Mouse (Mus musculus) lung, adult 2 months (tissue): ENCODE data around the gene Cmc1. TPM values are rescaled to one million over a fixed set of nuclear protein-coding genes. Genes with fewer than 3 reads are reported as not detected.

Experiments used
- DNase-seq: peaks from one replicate; pipeline ENCODE4 v3.0.0; 2022
- H3K4me1 ChIP-seq: fragments of 200-500 bp; 2 replicates; pipeline ENCODE4 v1.6.1; 2011; ENCODE audit warnings: low read length; ENCODE audit not compliant: control insufficient read depth, insufficient read depth
- H3K4me3 ChIP-seq: fragments of 200-500 bp; replicated peaks from 2 replicates; pipeline ENCODE3; 2011; ENCODE audit warnings: low read depth, mild to moderate bottlenecking, control low read depth, low read length; ENCODE audit errors: extremely low read depth
- CTCF ChIP-seq: fragments of 200-500 bp; IDR thresholded peaks from 2 replicates; pipeline ENCODE4 v1.5.1; 2011; ENCODE audit warnings: mild to moderate bottlenecking, low read length, control low read depth; ENCODE audit not compliant: insufficient read depth
- POLR2A ChIP-seq: fragments of 200-500 bp; IDR thresholded peaks from 2 replicates; pipeline ENCODE4 v1.6.1; 2011; ENCODE audit warnings: low read depth, mild to moderate bottlenecking, control low read depth, low read length, borderline replicate concordance; ENCODE audit errors: extremely low read depth
- WGBS: fragments of 180-500 bp; shearing (Covaris S2); methylation state at CpG from one replicate; pipeline ENCODE4 v1.1.7; 2018; 5-methylcytosine and 5-hydroxymethylcytosine counted together
- polyA plus RNA-seq: library from polyadenylated mRNA; depleted of rRNA; stranded (reverse); fragments of >200 nt; gene quantifications from 2 replicates; pipeline ENCODE4 v1.2.3, GENCODE M21; 2012; rRNA removed

Gene Cmc1
- polyA plus RNA-seq, 1 experiment = 1.9 TPM

- no peaks in the 10 kb centered on the region; the same call in 1 of the 2 replicates for H3K4me1 ChIP-seq
- TF ChIP-seq POLR2A (no peak), CTCF (no peak)
- 68% methylated on average over 4 of the region's 4 CpGs for WGBS
- DNase-seq = no peak
- no peak overlapping the region for H3K4me3 ChIP-seq
Observed at GRCm38 (mm10) chr9:118042738-118043137, 107.2 kb downstream of the Cmc1 start.

DNA sequence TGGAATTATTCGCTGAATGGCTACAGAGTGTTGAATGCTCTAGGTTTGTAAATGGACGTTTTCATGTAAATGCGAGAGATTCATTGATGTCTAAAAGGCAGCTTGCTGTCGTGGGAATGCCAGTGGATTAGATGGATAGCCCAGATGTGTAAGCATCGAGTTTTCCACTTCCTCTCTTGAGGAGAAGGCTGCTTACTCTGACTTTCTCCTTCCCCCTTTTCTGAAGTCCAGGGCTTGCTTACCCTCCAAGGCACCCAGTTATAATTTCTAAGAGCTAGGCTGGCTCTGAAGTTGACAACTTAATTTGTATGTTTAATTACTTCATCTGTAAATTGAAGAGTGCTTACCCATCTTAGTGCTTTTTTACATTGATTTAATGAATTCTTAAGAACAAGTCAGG is 108.3 kb downstream of the Cmc1 start:
- H3K4me3 ChIP-seq = peak overlapping the region; percentile 78
- WGBS = 15% methylated on average over 5 of the region's 5 CpGs
- DNase-seq = no peak
- H3K4me1 ChIP-seq = no peaks in the 10 kb centered on the region; the same call in 1 of the 2 replicates
- TF ChIP-seq CTCF (no peak), POLR2A (no peak)

DNA sequence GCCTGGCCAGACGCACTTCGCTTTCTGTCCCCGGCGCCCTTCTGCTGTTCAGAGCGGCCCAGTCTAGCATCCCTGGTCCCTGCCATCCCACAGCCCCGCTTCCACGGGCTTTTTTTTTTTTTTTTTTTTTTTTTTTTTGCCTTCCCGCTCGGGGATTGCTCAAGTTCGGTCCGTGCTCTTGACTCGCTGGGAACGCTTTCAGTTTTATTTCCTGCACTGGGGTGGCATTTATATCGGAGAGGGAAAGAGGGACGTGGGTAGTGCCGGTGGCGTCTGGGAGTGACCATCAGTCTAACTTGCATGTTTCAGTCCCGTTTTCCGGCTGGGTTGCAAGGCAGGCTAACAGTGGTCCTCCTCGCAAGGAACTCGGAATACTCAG is 109.0 kb downstream of the Cmc1 start:
- Histone ChIP-seq H3K4me3 (peak overlapping the region; percentile 78), H3K4me1 (no peaks in the 10 kb centered on the region; the same call in 1 of the 2 replicates)
- no peak for DNase-seq
- WGBS = under 1% methylated on average over 21 of the region's 21 CpGs
- no peak for TF ChIP-seq CTCF
- no peak for TF ChIP-seq POLR2A

- WGBS = under 1% methylated on average over 87 of the region's 87 CpGs
- DNase-seq = peak; percentile 98
- Histone ChIP-seq H3K4me1 (no peaks in the 10 kb centered on the region; the same call in 1 of the 2 replicates), H3K4me3 (peak within 1 kb of the TSS; percentile 78)
- TF ChIP-seq CTCF (peak; percentile 57), POLR2A (peak; percentile 70)
Observed at GRCm38 (mm10) chr9:118040218-118041021, 109.6 kb downstream of the Cmc1 start, which contains the start of gene Azi2. Gene Azi2, plus strand, starts transcription at chr9:118040499.

- DNase-seq = no peak
- TF ChIP-seq POLR2A (no peak), CTCF (no peak)
- 80% methylated on average over 3 of the region's 3 CpGs for WGBS
- no peaks in the 10 kb centered on the region for H3K4me1 ChIP-seq
- no peak overlapping the region for H3K4me3 ChIP-seq
Observed at GRCm38 (mm10) chr9:118034990-118035389, 115.0 kb downstream of the Cmc1 start.

- no peak for DNase-seq
- 43% methylated on average over 2 of the region's 2 CpGs for whole genome bisulfite sequencing
- TF ChIP-seq CTCF (no peak), POLR2A (no peak)
Observed at GRCm38 (mm10) chr9:118031694-118032093, 118.3 kb downstream of the Cmc1 start.

GRCm38 (mm10) chr9:118030252-118030651 is 119.7 kb downstream of the Cmc1 start:
- 54% methylated on average over 1 of the region's 1 CpGs for WGBS
- Histone ChIP-seq H3K4me3 (no peak overlapping the region), H3K4me1 (no peaks in the 10 kb centered on the region)
- no peak for DNase-seq
- no peak for TF ChIP-seq POLR2A
- no peak for TF ChIP-seq CTCF

More at GRCm38 (mm10) chr9:118031694-118032093, 118.3 kb downstream of the Cmc1 start:
- Histone ChIP-seq H3K4me1 (no peaks in the 10 kb centered on the region), H3K4me3 (no peak overlapping the region)

DNA sequence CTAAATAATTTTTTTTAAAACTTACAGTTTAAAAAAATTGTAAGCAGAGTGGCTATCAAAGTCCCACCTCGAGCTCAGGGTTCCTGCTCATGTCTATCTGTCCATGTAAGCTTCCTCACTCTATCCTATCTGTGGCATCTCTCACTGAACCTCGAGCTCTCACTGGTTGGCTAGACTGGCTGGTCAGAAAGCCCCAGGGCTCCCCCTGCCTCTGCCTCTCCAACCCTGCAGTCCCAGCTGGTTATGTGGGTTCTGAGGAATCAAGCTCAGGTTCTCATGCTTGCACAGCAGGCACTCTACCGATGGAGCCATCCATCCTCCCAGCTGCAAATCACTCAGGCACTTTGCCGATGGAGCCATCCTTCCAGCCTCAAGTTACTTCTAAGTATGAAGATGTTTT is 120.5 kb downstream of the Cmc1 start:
- H3K4me1 ChIP-seq = no peaks in the 10 kb centered on the region
- TF ChIP-seq CTCF = no peak
- no peak for TF ChIP-seq POLR2A
- WGBS = 43% methylated on average over 4 of the region's 4 CpGs

GRCm38 (mm10) chr9:118024966-118025365 is 125.0 kb downstream of the Cmc1 start:
- no peak for TF ChIP-seq CTCF
- TF ChIP-seq POLR2A = no peak
- H3K4me1 ChIP-seq = no peaks in the 10 kb centered on the region
- no peak overlapping the region for H3K4me3 ChIP-seq
- DNase-seq = no peak
- 65% methylated on average over 2 of the region's 2 CpGs for WGBS

More for the DNA sequence above, 120.5 kb downstream of the Cmc1 start:
- H3K4me3 ChIP-seq = no peak overlapping the region
- no peak for DNase-seq

Other genes starting within 250 kb of the Cmc1 start
- 20.8 TPM in 2 replicates for gene Azi2, start 109.7 kb downstream of the Cmc1 start, polyA plus RNA-seq